Mouse (Mus musculus): ENCODE results near the gene Acox2.

DNA sequence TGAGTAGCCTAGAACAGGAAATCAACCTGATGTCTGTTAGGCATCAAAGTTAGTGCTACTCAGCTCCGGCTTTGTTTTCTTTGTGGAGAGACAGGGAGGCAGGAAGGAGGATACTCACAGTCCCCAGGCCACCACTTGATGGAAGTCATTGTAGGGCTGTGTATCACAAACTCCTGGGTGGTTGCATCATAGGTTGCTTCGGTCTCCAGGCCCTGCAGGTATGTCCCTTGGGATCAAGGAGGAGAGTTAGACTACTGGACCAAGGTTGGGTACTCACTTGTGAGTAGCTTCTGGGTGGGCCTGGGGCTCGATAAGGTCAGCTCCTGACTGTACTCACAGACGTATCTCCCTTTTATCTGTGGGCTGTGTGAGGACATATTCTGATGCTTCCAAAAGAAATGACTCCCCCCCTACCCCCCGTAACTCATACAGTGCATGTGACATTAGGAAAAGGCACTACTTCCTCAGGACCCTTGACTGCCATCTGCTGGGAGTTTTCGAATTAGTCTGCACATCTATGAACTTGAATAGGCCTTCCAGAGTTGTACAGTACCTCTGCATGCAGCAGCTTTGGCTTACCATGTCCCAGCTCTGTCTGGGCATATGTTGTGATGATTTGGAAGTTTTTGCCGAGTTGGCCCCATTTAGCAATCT, 4.0 kb downstream of the Acox2 start:
- TF ChIP-seq CTCF (IDR thresholded peaks at IDR 0.05; ENCODE audit: control insufficient read depth, insufficient read depth, low read length) (no peak), POLR2A (IDR thresholded peaks at IDR 0.05; ENCODE audit: borderline replicate concordance, control insufficient read depth, low read depth, low read length) (no peak)
